Mouse (Mus musculus) gastrocnemius, postnatal 25 days (tissue): ENCODE data around the gene Apoe. TPM values are rescaled to one million over a fixed set of nuclear protein-coding genes. Genes with fewer than 3 reads are reported as not detected.

Experiments
- DNase-seq: peaks from one replicate; pipeline ENCODE4 v3.0.0; 2022
- long read RNA-seq, 2 experiments: library from polyadenylated mRNA; stranded (forward); transcript quantifications; one replicate each; pipeline ENCODE4 v2.0.0; 2021
- total RNA-seq, 2 experiments: library from RNA; stranded (reverse); gene quantifications; 1 replicate in 1 of 2; 2 replicates in 1 of 2; pipeline ENCODE4 v1.2.3; 2021

Gene Apoe
- total RNA-seq = 100 to 1,000 TPM in 1 of 2 experiments, 10 to 100 TPM in 1; 53.5 to 108 TPM
- long read RNA-seq, experiment 1, transcript Apoe-206 (4 exons, 1,408 nt) = major isoform, 119 of 452 reads
- long read RNA-seq, experiment 1, partial matches to known transcripts = 0 of 452 reads
- long read RNA-seq, experiment 1, other reads (novel, unspliced or antisense) = 331 of 452 reads
- long read RNA-seq, experiment 2, transcript Apoe-206 (4 exons, 1,408 nt) = major isoform, 140 of 400 reads
- long read RNA-seq, experiment 2, partial matches to known transcripts = 1 of 400 reads
- long read RNA-seq, experiment 2, other reads (novel, unspliced or antisense) = 256 of 400 reads

- peak; percentile 68 for DNase-seq
Measured at GRCm38 (mm10) chr7:19698907-19699826, at the start of gene Apoe. Gene Apoe (minus strand): TSS chr7:19699188.

DNA sequence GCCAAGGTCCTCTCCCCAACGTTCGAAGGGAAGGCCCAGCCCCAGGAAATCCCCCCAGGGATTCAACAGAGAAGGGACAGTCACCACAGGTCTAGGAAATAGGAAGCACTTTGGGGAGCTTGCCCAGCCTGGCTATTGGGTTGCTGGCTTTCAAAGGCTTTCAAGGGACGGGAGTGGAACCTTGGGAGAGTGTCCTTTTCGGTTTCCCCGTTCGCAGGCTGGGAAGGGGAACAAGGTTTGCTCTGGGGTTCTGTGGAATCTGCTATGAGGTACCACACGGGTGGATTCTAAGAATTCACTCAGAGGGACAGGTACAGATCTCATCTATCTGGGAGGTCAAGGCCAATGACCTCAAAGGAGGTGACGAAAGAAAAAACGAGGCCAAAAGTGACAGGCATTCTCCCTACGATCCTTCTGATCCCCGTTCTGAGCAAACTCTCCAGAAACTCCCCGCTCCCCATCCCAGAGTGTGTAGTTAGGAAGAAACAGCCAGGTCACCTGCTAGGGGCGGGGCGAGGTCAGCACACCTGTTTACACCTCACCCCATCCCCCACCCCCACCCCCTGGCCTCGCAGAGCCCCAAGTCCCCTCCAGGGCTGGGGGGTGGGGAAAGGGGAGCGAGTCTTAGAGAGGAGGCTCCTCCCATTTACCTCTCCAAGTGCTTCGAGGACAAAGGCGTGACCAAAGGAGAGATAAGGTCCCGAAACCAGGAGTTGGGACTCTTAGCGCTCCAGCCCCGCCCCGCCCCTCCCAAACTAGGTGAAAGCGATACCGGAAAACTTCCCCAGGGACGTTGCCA, 48.6 kb upstream of the Apoe start:
- no peak for DNase-seq

- no peak for DNase-seq
Measured at GRCm38 (mm10) chr7:19746426-19747201, 47.6 kb upstream of the Apoe start.

DNA sequence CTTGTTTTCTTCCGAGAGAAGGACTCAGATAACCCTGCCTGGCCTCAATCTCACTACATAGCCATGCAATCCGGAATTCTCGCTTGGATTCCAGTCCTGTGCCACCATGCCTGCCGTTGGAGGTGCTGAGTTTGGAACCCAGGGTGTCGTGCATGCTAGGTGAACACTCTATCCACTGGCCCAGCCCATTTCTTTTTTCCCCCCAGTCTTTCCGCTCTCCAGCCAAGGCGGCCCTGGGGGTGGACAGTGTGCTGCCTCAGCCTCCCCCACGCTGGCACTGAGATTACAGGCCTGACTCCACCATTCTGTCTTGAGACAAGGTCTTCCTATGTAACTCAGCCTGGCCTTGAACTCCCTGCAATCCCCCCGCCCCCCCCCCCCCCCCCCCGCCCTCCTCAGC, 47.0 kb upstream of the Apoe start:
- DNase-seq = no peak

- DNase-seq = no peak
Measured at GRCm38 (mm10) chr7:19744590-19745385, 45.8 kb upstream of the Apoe start.

- no peak for DNase-seq
Measured at GRCm38 (mm10) chr7:19743791-19744190, 44.8 kb upstream of the Apoe start.

DNA sequence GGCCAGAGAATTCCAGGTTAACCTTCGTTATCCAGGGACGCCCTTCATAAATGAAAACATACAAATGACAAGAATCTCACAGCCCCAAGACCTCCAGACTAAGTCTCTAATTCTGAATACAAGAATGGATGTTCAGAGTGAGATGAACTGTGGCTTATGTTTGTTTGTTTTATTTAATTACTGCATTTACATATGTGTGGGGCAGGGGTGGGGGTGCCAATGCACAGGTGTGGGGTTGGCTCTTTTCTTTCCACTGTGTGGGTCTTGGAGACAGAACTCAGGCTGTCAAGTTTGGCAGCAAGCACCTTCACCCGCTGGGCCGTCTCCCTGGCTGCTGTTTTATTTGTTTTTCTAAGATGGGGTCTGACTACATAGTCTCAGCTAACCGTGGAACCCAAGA, 43.5 kb upstream of the Apoe start:
- no peak for DNase-seq

- DNase-seq = no peak
Measured at GRCm38 (mm10) chr7:19741329-19742031, 42.5 kb upstream of the Apoe start.

GRCm38 (mm10) chr7:19740269-19740668, 41.3 kb upstream of the Apoe start:
- DNase-seq = no peak

DNA sequence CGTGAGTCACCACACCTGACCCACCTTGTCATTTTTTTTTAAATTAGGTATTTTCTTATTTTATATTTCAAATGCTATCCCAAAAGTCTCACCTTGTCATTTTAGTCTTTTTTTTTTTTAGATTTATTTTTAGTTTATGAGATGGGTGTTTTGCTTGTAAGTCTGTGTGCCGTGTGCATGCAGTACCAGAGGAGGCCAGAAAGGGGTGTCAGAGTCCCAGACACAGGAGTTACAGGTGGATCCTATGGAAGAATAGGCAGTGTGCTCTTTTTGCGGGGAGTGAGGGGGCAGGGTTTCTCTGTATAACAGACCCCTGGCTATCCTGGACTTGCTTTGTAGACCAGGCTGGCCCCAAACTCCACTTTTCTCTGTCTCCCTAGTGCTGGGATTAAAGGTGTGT, 39.8 kb upstream of the Apoe start:
- DNase-seq = no peak

DNA sequence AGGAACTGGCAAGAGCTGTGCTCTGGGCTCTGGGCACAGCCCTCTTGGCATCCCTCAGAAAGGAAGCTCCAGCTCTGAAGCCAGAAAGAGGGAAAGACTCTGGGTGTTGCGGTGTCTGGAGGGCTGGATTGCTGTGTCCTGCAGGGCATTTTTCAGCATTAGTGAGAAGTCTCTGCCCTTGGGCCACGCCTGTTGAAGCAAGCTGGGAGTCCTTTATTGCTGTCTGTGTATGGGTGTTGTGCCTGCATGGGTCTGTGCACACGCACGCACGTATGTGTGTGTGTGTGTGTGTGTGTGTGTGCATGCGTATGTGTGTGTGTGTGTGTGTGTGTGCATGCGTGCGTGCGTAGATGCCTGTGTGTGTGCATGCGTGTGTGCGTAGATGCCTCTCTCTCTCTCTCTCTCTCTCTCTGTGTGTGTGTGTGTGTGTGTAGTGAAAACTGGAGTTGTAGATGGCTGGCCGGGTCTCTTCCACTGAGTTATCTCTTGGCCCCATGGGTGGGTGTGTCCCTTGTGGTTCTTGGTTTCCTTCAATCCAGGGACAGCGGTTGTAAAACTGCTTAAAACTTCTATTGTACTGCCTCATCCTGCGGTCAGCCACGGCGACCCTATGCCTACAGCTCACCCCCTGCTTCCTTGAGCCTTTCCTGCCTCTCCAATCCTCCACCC, 37.5 kb upstream of the Apoe start:
- DNase-seq = no peak

- no peak for DNase-seq
Measured at GRCm38 (mm10) chr7:19734178-19734666, 35.2 kb upstream of the Apoe start.

DNA sequence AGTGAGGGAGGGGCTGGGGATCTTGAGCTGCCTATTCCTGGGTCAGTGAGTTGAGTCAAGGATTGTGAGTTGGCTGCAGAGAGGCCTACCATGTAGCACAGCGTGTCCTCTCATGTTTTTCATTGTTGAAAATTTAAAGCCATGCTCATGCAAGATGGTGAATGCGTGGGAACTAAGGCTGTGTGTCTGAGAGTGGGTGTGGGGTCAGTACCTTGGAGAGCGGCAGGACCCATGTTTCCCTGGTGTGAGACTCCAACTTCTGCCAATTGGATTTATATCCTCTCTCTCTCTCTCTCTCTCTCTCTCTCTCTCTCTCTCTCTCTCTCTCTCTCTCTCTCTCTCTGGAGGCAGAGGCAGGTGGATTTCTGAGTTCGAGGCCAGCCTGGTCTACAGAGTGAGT, 27.6 kb upstream of the Apoe start:
- DNase-seq = no peak

DNA sequence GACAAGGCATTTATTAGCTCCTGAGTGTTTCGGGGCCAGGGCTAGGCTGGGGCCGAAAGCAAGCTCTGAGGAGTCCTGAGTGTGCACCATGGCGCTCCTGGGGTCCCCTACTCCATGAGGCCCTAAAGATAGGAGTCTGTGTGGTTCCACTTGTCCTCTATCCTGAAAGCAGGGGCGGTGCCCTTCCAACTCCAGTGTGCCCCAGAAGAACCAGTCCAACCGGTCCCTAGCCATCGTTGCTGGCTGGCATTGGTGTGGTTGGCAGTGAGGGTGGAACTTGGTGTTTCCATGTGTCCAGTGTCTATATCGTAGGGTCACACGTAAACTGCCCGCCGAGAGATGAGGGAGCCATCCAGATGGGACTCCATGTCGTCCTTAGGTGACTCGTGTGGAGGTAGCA, 25.2 kb upstream of the Apoe start:
- DNase-seq = no peak

DNA sequence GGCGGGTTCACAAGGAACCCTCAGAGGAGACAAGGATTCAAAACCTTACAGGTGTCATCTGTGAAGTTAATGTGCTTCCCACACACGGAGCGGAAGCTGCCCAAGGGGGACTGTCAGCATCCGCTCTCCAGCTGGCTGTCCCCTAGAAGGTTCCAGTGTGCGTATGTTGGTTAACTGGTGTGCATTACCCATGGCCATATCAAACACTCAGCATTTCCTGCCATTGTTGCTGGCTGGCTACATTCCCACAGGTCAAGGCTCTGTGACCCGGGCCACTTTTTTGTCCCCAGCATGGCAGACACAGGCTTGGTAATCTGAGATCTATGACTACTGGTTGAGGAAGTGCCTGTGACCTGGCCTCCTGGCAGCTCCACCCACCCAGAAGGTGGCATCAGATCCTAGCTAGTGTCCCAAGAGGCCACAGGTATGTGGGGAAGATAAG, 23.8 kb upstream of the Apoe start:
- peak; percentile 56 for DNase-seq

DNA sequence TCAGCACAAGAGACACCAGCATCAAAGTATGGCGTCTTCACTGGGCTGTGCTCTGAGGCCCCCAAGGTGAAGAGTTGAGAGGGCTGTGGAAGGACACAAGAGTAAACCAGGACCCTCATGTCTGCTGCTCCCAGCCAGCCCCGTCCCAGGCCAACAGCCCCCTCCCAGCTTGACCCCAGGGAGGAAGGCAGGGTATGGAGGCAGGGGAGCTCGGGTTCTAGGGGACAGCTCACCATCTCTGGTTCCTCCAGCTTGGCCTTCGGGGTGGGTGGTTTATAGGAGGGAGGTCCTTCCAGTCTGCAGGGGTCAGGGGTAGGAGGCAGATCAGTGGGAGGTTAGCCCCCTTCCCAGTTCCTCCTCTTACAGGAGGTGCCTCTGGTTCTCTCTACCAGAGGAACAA, 20.2 kb upstream of the Apoe start:
- DNase-seq = no peak

- no peak for DNase-seq
Measured at GRCm38 (mm10) chr7:19718297-19718952, 19.4 kb upstream of the Apoe start.

DNA sequence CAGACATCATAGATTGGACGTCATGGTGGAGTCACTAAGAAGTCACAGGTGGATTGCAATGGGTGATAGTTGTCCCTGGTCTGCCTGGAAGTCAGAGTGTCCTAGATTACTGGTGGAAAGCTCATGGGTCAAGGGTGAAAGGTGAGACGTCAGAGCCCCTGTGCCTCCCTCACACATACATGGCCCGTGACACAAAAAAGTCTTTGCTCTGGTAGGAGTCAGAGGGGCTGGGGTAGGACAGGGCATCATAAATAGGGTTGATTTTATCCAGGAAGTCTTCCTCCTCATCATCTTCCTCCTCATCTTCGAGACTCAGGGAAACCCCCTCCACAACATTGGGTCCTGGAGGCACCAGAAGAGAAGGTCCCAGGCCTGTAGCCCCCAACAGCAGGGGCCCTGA, 18.4 kb upstream of the Apoe start:
- no peak for DNase-seq

GRCm38 (mm10) chr7:19716822-19717221, 17.8 kb upstream of the Apoe start:
- DNase-seq = no peak
